Mouse (Mus musculus): ENCODE measurements at regions not wholly inside any gene's neighbourhood (a gene's known extent, or its start where the extent isn't known, plus 50 kb on each side); places are given as distances from the start of the nearest gene placed in this dataset.

GRCm38 (mm10) chr15:46733370-46733769, 6599.2 kb downstream of the 9330182O14Rik start:
- no peaks in the 10 kb centered on the region for H3K4me1 ChIP-seq
- no peaks in the 10 kb centered on the region for H3K36me3 ChIP-seq
- H3K9me3 ChIP-seq = no peaks in the 10 kb centered on the region
- ATAC-seq (ENCODE audit: low FRiP score, low read depth) = peak; percentile 62; the same call in 1 of the 2 replicates
- H3K9ac ChIP-seq (replicated peaks) = no peak overlapping the region
- 56% methylated on average over 3 of the region's 3 CpGs for WGBS
- no peak overlapping the region for H3K4me2 ChIP-seq (replicated peaks)
- no peak overlapping the region for H3K4me3 ChIP-seq
- H3K27ac ChIP-seq (replicated peaks) = no peak overlapping the region
- no peaks in the 10 kb centered on the region for H3K27me3 ChIP-seq

Data from midbrain, embryonic 12.5 days (tissue).